Mouse (Mus musculus): ENCODE measurements around the gene Zfp655. TPM values are rescaled to one million over a fixed set of nuclear protein-coding genes. Genes with fewer than 3 reads are reported as not detected.

Zfp655 gene
- total RNA-seq, 1 experiment from 2014 or later = 56.2 TPM

Other genes starting within 250 kb of the Zfp655 start
- not detected in 3 replicates for gene Gm4871, start 199.0 kb upstream of the Zfp655 start, total RNA-seq (2017)
- not detected in 3 replicates for gene 1700018F24Rik, start 188.7 kb upstream of the Zfp655 start, total RNA-seq (2017)
- gene Arpc1a, start 147.9 kb upstream of the Zfp655 start, total RNA-seq (2017) = 79.3 to 85.9 TPM (median 81.0 TPM) in 3 replicates
- gene Kpna7, start 147.7 kb upstream of the Zfp655 start, total RNA-seq (2017) = not detected in 3 replicates
- gene Arpc1b, start 117.5 kb upstream of the Zfp655 start, total RNA-seq (2017) = 406 to 524 TPM (median 463 TPM) in 3 replicates
- 93.1 to 106 TPM (median 95.5 TPM) in 3 replicates for gene Pdap1, start 91.5 kb upstream of the Zfp655 start, total RNA-seq (2017)
- 212 to 285 TPM (median 240 TPM) in 3 replicates for gene Bud31, start 91.4 kb upstream of the Zfp655 start, total RNA-seq (2017)
- gene Ptcd1, start 64.6 kb upstream of the Zfp655 start, total RNA-seq (2017) = 14.4 to 20.3 TPM (median 16.1 TPM) in 3 replicates
- gene Cpsf4, start 64.5 kb upstream of the Zfp655 start, total RNA-seq (2017) = 24.9 to 38.9 TPM (median 31.3 TPM) in 3 replicates
- gene Atp5j2, start 39.7 kb upstream of the Zfp655 start, total RNA-seq (2017) = 94.3 to 131 TPM (median 97.4 TPM) in 3 replicates
- gene Zkscan14, start 29.8 kb upstream of the Zfp655 start, total RNA-seq (2017) = 44.2 to 69.7 TPM (median 65.2 TPM) in 3 replicates
- gene Zkscan5, start 27.2 kb upstream of the Zfp655 start, total RNA-seq (2017) = 6.5 to 10.6 TPM (median 9.0 TPM) in 3 replicates
- gene Zscan25, start 48.8 kb downstream of the Zfp655 start, total RNA-seq (2017) = 10.4 to 12.5 TPM (median 10.6 TPM) in 3 replicates
- gene Cyp3a57, start 113.6 kb downstream of the Zfp655 start, total RNA-seq (2017) = not detected in 3 replicates
- gene Cyp3a16, start 238.0 kb downstream of the Zfp655 start, total RNA-seq (2017) = not detected in 3 replicates

All from monocyte, adult 5-6 weeks (primary cell).